Mouse (Mus musculus) kidney, embryonic 16.5 days (tissue): ENCODE data around the gene Cacna1a. TPM values are rescaled to one million over a fixed set of nuclear protein-coding genes. Genes with fewer than 3 reads are reported as not detected.

ENCODE experiments used
- ATAC-seq: fragments of 200-750 bp; cut with Nextera tagmentation; 2 replicates; pipeline ENCODE4 v1.8.0; 2017; ENCODE audit warnings: moderate TSS enrichment; ENCODE audit not compliant: low FRiP score, low TSS enrichment
- H3K27ac ChIP-seq: fragments of 300-500 bp; sonication (generic); 2 replicates; pipeline ENCODE4 v1.5.1; 2014; ENCODE audit warnings: low read length
- H3K27me3 ChIP-seq: fragments of 300-500 bp; sonication (generic); 2 replicates; pipeline ENCODE4 v1.6.1; 2014; ENCODE audit warnings: low read length, control low read depth, mixed read lengths; ENCODE audit not compliant: insufficient read depth
- H3K36me3 ChIP-seq: fragments of 300-500 bp; sonication (generic); 2 replicates; pipeline ENCODE4 v1.6.1; 2014; ENCODE audit warnings: low read length, control low read depth, mixed read lengths; ENCODE audit not compliant: insufficient read depth
- H3K4me1 ChIP-seq: fragments of 300-500 bp; sonication (generic); 2 replicates; pipeline ENCODE4 v1.6.1; 2014; ENCODE audit warnings: low read length, control low read depth, mixed read lengths; ENCODE audit not compliant: insufficient read depth
- H3K4me2 ChIP-seq: fragments of 300-500 bp; sonication (generic); replicated peaks from 2 replicates; pipeline ENCODE4 v1.6.1; 2014; ENCODE audit warnings: low read depth, low read length
- H3K4me3 ChIP-seq: fragments of 300-500 bp; sonication (generic); 2 replicates; pipeline ENCODE4 v1.5.1; 2014; ENCODE audit warnings: mild to moderate bottlenecking, low read length
- H3K9ac ChIP-seq: fragments of 300-500 bp; sonication (generic); replicated peaks from 2 replicates; pipeline ENCODE4 v1.6.1; 2014; ENCODE audit warnings: low read length
- H3K9me3 ChIP-seq: fragments of 300-500 bp; sonication (generic); 2 replicates; pipeline ENCODE4 v1.6.1; 2016; ENCODE audit warnings: low read length, control low read depth
- WGBS: fragments of 180-500 bp; shearing (Covaris S2); extraction: QIAGEN DNeasy Blood & Tissue Kit; methylation state at CpG from one replicate; pipeline ENCODE4 v1.1.7; 2014; 5-methylcytosine and 5-hydroxymethylcytosine counted together
- polyA plus RNA-seq: library from polyadenylated mRNA; unstranded; fragments of >200 nt; fragmentation: Nextera tagmentation; extraction: Ambion mirVana; gene quantifications from 2 replicates; pipeline ENCODE4 v1.2.1, GENCODE M21; 2015

Cacna1a gene
- polyA plus RNA-seq, 1 experiment from 2014 or later = 2.0 TPM

DNA sequence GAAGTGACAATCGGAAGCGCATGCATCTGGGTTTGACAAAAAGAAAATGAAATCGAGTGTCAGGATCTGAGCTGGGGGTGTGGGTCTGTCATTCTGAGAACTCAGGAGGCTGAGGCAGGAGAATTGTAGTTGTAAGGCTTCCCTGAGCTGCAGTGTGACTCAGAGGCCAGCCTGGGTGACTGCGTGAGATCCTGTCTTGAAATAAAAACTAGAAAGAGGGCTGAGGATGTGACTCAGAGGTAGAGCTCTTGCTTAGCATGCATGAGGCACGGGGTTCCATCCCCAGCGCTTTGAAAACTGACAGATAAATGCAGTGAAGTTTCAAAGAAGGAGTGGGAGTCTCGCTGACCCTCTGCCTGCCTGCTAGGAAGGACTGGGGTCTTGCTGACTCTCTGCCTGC is 70.6 kb downstream of the Cacna1a start:
- Histone ChIP-seq H3K9me3 (peaks cover 14% of the 10 kb centered on the region), H3K4me3 (no peak overlapping the region), H3K9ac (no peak overlapping the region), H3K36me3 (no peaks in the 10 kb centered on the region), H3K4me2 (no peak overlapping the region), H3K4me1 (no peaks in the 10 kb centered on the region), H3K27ac (no peak overlapping the region), H3K27me3 (no peaks in the 10 kb centered on the region)
- no peak for ATAC-seq
- 64% methylated on average over 7 of the region's 7 CpGs for WGBS

DNA sequence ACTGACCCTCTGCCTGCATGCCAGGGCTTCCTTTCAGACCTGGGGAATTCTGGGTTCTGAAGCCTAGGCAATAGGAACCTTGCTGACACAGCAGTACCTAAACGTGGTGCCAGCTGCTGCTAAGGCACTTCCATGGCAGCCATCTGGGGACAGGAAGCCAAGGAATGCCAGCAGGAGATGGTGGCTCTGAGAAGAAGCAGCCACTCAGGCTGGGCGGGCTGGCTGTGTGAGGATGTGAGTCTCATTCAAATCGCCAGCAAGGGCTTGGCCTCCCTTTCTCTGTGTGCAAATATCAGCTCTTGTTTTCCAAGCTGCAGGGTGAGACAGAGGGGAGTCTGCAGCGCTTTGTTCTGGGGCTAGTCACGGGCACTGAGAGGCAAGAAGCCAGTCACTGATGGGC is 71.0 kb downstream of the Cacna1a start:
- no peaks in the 10 kb centered on the region for H3K27me3 ChIP-seq
- no peak overlapping the region for H3K4me2 ChIP-seq
- no peak overlapping the region for H3K27ac ChIP-seq
- no peak overlapping the region for H3K4me3 ChIP-seq
- WGBS = 46% methylated on average over 5 of the region's 5 CpGs
- no peak for ATAC-seq
- H3K9ac ChIP-seq = no peak overlapping the region
- no peaks in the 10 kb centered on the region for H3K36me3 ChIP-seq
- H3K9me3 ChIP-seq = peaks cover 14% of the 10 kb centered on the region
- no peaks in the 10 kb centered on the region for H3K4me1 ChIP-seq

DNA sequence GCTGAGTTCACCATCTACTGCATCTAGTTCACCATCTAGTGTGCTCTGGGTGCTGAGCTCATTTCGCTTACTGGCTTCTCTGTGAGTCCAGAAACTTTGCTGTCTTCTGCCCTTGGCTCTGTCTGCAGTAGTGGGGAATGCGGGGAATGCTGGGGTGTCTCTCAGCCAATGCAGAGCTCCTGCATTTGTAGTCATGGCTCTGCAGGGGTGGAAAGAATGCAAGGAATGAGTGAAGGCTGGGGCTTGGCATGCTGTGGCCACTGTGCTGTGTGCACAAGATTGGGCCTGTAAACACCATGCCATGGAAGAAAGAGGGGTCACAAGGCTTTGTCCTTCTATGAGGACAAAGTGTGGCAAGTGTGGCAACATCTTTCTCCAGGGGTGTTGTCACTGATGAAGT is 72.5 kb downstream of the Cacna1a start:
- 71% methylated on average over 2 of the region's 2 CpGs for WGBS
- Histone ChIP-seq H3K4me1 (no peaks in the 10 kb centered on the region), H3K9me3 (peaks cover 14% of the 10 kb centered on the region), H3K9ac (no peak overlapping the region), H3K4me2 (no peak overlapping the region), H3K4me3 (no peak overlapping the region), H3K36me3 (no peaks in the 10 kb centered on the region), H3K27me3 (no peaks in the 10 kb centered on the region), H3K27ac (no peak overlapping the region)
- no peak for ATAC-seq

DNA sequence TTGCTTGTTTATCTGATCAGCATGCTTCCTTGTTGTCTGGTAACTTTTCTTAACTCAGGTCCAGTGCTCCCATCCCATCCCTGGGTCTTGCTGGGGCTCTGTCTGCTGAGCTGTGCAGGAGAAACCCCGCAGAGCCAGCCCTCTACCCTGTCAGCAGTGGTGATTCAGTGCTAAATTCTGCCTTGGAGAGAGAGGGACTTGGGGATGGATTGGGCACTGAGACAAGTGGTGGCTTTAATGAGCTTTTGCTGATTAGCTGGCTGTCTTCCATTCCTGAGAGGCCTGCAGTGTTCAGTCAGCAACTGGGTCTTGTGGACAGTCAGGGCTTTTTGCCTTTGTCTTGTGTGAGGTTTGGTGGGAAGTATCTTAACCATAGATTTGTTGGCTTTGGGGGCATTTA is 78.7 kb downstream of the Cacna1a start:
- Histone ChIP-seq H3K27ac (no peak overlapping the region), H3K27me3 (no peaks in the 10 kb centered on the region), H3K4me1 (no peaks in the 10 kb centered on the region), H3K36me3 (no peaks in the 10 kb centered on the region), H3K4me2 (no peak overlapping the region), H3K4me3 (no peak overlapping the region), H3K9ac (no peak overlapping the region), H3K9me3 (peaks cover 7% of the 10 kb centered on the region; the same call in 1 of the 2 replicates)
- 58% methylated on average over 1 of the region's 1 CpGs for WGBS
- ATAC-seq = no peak

DNA sequence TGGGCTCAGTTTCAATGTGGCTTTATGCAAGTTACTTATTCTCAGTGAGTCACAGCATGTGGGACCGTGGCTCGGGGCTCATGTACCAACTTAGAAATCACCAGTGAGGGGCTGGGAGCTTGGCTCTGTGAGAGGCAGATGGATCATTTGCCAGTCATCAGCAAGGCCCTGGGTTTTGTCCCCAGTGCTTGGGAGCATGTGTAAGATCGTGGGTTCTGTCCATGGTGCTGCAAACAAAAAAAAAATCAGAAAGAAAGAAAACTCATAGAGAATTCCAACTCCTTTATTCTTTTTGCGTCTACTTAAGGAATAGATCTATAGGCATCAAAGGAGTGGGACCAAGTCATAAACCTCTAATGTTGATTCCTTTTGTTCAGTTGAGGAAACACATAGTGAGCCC is 80.8 kb downstream of the Cacna1a start:
- Histone ChIP-seq H3K4me1 (no peaks in the 10 kb centered on the region), H3K27ac (no peak overlapping the region), H3K36me3 (no peaks in the 10 kb centered on the region), H3K27me3 (no peaks in the 10 kb centered on the region), H3K9ac (no peak overlapping the region), H3K4me3 (no peak overlapping the region), H3K9me3 (no peaks in the 10 kb centered on the region), H3K4me2 (no peak overlapping the region)
- 82% methylated on average over 4 of the region's 4 CpGs for WGBS
- ATAC-seq = no peak

DNA sequence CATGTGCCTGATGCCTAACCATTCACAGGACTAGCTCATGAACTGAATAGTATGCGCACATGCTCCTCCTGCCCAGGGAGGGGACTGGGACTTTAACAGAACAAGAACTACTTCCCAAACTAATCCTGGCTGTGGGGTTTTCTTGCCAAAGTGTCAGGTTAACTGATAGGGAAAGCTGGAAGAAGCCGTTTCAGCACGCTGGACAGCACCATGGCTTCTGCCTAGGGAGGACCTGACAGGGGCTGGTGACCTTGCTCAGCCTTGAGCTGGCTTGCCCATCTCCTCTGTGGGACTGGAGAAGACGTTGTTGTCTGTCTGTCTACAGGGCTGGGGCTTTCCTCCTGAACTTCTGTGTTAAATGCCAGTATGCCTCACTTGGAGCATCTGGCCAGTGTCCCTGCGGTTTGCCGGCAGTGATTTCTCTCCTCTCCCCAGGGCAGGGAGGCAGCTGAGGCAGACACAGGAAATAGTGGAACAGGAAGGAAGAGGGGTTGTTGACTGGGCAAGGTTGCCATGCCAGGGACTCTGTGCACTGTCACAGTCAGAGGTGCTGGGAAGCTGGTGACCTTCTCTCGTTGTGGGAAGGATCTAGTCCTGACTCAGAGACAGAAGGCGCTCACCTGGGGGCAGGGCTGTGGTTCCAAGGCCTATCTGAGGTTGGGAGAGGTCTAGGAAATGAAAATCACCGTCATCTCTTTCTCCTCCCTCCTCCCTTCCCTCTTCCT is 83.2 kb downstream of the Cacna1a start:
- no peak for ATAC-seq
- 45% methylated on average over 9 of the region's 9 CpGs for WGBS

DNA sequence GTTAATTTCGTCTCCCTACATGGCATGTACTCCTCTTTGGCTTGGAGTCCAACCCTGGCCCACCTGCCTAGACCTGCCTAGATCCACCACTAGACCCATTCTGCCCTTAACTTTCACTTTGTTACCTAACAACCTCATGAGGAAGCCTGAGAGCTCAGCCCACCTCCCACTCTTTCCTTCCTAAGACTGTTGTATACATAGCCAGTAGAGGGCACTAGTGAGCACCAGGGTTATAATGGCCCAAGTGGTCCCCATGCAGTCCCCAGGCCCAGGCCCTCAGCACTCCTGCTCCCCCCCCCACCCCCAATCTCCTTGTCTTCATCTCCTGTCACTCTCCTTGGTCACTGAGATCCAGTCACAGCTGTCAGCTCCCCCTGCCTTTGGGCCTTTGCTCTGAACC is 86.2 kb downstream of the Cacna1a start:
- Histone ChIP-seq H3K36me3 (no peaks in the 10 kb centered on the region), H3K4me2 (no peak overlapping the region), H3K4me3 (no peak overlapping the region), H3K9me3 (no peaks in the 10 kb centered on the region), H3K9ac (no peak overlapping the region), H3K27me3 (no peaks in the 10 kb centered on the region), H3K4me1 (no peaks in the 10 kb centered on the region), H3K27ac (no peak overlapping the region)
- no peak for ATAC-seq
- 88% methylated on average over 1 of the region's 1 CpGs for WGBS

More for the DNA sequence above, 83.2 kb downstream of the Cacna1a start:
- Histone ChIP-seq H3K36me3 (no peaks in the 10 kb centered on the region), H3K27ac (no peak overlapping the region), H3K27me3 (no peaks in the 10 kb centered on the region), H3K4me2 (no peak overlapping the region), H3K9ac (no peak overlapping the region), H3K9me3 (no peaks in the 10 kb centered on the region), H3K4me3 (no peak overlapping the region), H3K4me1 (no peaks in the 10 kb centered on the region)

DNA sequence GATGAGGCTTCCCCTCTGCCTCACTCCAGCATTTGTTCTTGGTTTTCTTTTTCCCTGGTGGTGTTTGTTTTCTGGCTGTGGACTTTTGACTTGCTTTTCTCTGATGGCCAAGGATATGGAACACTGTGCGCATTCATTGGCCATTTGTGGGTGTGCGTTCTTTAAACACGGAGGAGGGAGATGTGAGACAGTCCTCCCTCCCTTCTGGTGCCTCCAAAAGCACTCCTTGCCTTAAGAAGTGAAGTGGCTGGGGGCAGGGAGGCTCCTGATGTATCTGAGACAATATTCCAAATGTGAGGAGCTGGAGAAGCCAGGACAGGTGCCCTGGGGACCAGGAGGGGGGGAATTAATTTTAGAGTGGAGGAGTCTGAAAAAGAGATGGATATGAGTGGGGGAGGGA is 89.1 kb downstream of the Cacna1a start:
- WGBS = 75% methylated on average over 3 of the region's 3 CpGs
- no peak overlapping the region for H3K4me3 ChIP-seq
- no peak overlapping the region for H3K4me2 ChIP-seq
- H3K27ac ChIP-seq = no peak overlapping the region
- H3K4me1 ChIP-seq = no peaks in the 10 kb centered on the region
- H3K9me3 ChIP-seq = no peaks in the 10 kb centered on the region
- no peak overlapping the region for H3K9ac ChIP-seq
- H3K27me3 ChIP-seq = no peaks in the 10 kb centered on the region
- ATAC-seq = no peak
- no peaks in the 10 kb centered on the region for H3K36me3 ChIP-seq

DNA sequence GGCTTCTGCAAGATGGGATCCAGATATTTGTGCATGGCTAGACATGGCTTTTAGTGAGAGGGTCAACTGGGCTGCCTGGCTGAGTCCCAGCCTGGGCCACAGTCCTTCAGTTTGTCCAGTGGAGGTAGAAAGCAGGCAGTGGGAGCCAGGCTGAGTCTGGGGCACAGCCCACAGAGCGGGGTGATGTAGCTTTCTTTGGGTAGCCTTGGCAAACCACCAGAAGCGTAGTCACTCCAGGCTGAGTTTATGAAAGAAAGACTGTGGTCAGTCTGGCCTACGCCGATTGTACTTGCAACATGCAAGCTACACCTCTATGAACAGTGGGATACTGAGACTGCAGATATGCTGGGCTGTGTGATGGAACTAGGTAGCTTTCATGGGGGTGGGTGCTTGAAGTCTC is 94.8 kb downstream of the Cacna1a start:
- no peak overlapping the region for H3K4me3 ChIP-seq
- no peak overlapping the region for H3K4me2 ChIP-seq
- no peaks in the 10 kb centered on the region for H3K36me3 ChIP-seq
- 92% methylated on average over 4 of the region's 4 CpGs for WGBS
- no peaks in the 10 kb centered on the region for H3K9me3 ChIP-seq
- no peak overlapping the region for H3K27ac ChIP-seq
- no peaks in the 10 kb centered on the region for H3K27me3 ChIP-seq
- ATAC-seq = no peak
- H3K4me1 ChIP-seq = no peaks in the 10 kb centered on the region
- no peak overlapping the region for H3K9ac ChIP-seq

DNA sequence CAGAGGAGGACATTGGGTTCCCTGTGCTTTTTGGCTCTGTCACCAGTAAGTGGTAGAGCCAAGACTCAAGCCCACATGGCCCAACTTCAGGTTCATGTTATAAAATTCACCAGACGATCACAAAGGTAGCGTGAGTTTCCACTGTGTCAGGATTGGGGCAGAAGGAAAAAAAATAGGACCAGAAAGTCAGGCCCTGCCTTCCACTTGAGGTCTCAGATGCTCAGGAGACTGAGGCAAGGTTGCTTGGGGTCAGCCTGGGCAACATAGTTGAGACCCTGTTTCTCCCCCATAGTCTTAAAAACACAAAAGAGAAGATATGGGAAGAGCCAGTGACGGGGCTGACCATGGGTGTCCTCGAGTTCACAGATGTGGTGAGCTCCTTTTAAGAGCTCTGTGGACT is 97.1 kb downstream of the Cacna1a start:
- no peak for ATAC-seq
- Histone ChIP-seq H3K27ac (no peak overlapping the region), H3K4me1 (no peaks in the 10 kb centered on the region), H3K36me3 (no peaks in the 10 kb centered on the region), H3K9ac (no peak overlapping the region), H3K27me3 (no peaks in the 10 kb centered on the region), H3K4me2 (no peak overlapping the region), H3K9me3 (no peaks in the 10 kb centered on the region), H3K4me3 (no peak overlapping the region)
- 80% methylated on average over 4 of the region's 4 CpGs for WGBS
